In the genomic region with DNA sequence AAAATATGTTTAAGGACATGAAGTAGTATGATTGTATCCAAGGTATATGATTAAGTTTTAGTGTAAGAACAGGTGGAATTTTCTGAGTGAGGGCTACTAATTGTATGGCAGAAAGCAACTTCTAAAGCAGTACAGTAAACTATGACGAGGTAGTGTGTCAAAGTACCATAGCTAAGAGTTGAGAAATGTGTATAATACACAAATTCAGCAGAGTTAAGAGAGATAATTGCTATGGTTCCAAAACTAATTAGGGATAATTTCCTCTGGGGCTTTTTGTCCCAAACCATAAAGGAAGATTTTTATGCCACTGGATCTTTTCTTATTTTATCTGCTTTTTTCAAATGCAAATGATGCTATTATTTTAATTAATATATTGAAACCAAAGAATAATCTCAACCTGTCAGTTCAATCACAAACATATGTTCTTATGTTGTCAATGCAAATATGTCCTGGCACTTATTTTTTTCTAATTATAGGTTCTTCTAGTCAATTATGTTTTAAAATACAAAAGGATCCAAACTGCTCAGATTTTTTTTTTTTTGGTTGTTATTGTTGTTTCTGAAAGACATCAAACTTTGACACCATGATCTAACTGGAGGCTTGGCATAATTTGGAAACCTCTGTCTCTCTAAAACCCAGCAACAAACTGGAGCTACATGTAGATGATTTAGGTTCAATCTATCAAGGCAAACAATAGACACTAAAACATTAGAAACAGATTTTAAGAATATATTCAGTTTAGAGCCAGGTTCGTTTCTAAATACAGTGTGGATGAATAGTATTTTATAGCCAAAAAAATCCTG, we compare ENCODE assay signal across 13 mouse cellular contexts.
"Had no signal": no experiment of that assay in that cellular context is flagged by ENCODE, and none has a peak within 500 bp of the region (broad histone marks: within the 10 kb centered on the region; RNA-seq: fewer than 3 reads in every experiment).

No protein-coding gene starts in this region.

- DNase-seq: kidney, postnatal 14 days; kidney, postnatal 4 days; layer of hippocampus, adult 9-11 months; layer of hippocampus, postnatal 36 days; liver, embryonic 13.5 days; lung, adult 2 months; lung, postnatal 14 days; lung, postnatal 4 days; midbrain, embryonic 14.5 days; thymus, adult 18-20 months; thymus, postnatal 36 days had no signal

- H3K4me3 ChIP-seq: left cerebral cortex, adult 2 months; liver, embryonic 13.5 days had no signal

- H3K27ac ChIP-seq: left cerebral cortex, adult 2 months; liver, embryonic 13.5 days had no signal

- H3K4me2 ChIP-seq: liver, embryonic 13.5 days; midbrain, embryonic 11.5 days had no signal

- H3K27me3 ChIP-seq: liver, embryonic 13.5 days had no signal

- H3K9me3 ChIP-seq: liver, embryonic 13.5 days had no signal

- H3K9ac ChIP-seq: liver, embryonic 13.5 days had no signal

- H3K4me1 ChIP-seq: liver, embryonic 13.5 days had no signal

- H3K36me3 ChIP-seq: liver, embryonic 13.5 days had no signal
